15 mouse cellular contexts compared by ENCODE assay signal in genomic region chr2:179539532-179540245, GRCm38 (mm10).
DNase-seq lines count a peak whose midpoint lies in the region; ATAC-seq and TF ChIP-seq lines count a peak whose summit lies in the region.
"Had no signal": no experiment of that assay in that cellular context is flagged by ENCODE, and none has a peak within 500 bp of the region (broad histone marks: within the 10 kb centered on the region; RNA-seq: fewer than 3 reads in every experiment).

No protein-coding gene starts in this region.

- TF ChIP-seq POLR2A in lung, adult 2 months (IDR thresholded peaks at IDR 0.05; ENCODE audit: borderline replicate concordance, extremely low read depth, low read depth, low read length): no peak

- WGBS in hindbrain, embryonic 10.5 days: 16% methylated on average over 9 of the region's 9 CpGs
- WGBS in hindbrain, postnatal 0 days: 19% methylated on average over 9 of the region's 9 CpGs
- WGBS in hindbrain, embryonic 16.5 days: 15% methylated on average over 9 of the region's 9 CpGs
- 50% methylated on average over 9 of the region's 9 CpGs for WGBS in lung, adult 2 months

- peak; percentile 28 for DNase-seq in hindbrain, embryonic 10.5 days (ENCODE audit: low spot score)
- no peak for DNase-seq in hindbrain, postnatal 0 days (ENCODE audit: low spot score)
- peak; percentile 68 for DNase-seq in retina, postnatal 1 day
- no peak for DNase-seq in retina, embryonic 14.5 days (ENCODE audit: low spot score)
- DNase-seq in lung, adult 2 months: no peak
- DNase-seq in gastrocnemius, adult 8-10 months (ENCODE audit: low spot score in 2 of 2): no peak
- DNase-seq: adrenal gland, postnatal 14 days; cerebellum, adult 8-10 months; kidney, adult 9 months; right cerebral cortex, postnatal 4 days had no signal

- H3K4me2 ChIP-seq in hindbrain, postnatal 0 days (ENCODE audit: low read depth, low read length): no peak overlapping the region
- no peak overlapping the region for H3K4me2 ChIP-seq in hindbrain, embryonic 16.5 days (ENCODE audit: low read length)
- H3K4me2 ChIP-seq: hindbrain, embryonic 15.5 days; limb, embryonic 13.5 days had no signal

- no peak for ATAC-seq in hindbrain, postnatal 0 days
- ATAC-seq in hindbrain, embryonic 16.5 days: no peak
- ATAC-seq in erythroid progenitor cell, adult 5-6 weeks (replicated peaks; ENCODE audit: low FRiP score, poor library complexity, severe bottlenecking): no peak

- peaks cover 8% of the 10 kb centered on the region for H3K27me3 ChIP-seq in hindbrain, embryonic 10.5 days (ENCODE audit: insufficient read depth, poor library complexity, severe bottlenecking)
- no peaks in the 10 kb centered on the region for H3K27me3 ChIP-seq in hindbrain, postnatal 0 days (ENCODE audit: insufficient read depth, low read length)
- no peaks in the 10 kb centered on the region for H3K27me3 ChIP-seq in hindbrain, embryonic 16.5 days (replicated peaks; ENCODE audit: control insufficient read depth, insufficient read depth, low read length)
- H3K27me3 ChIP-seq: hindbrain, embryonic 15.5 days had no signal

- H3K9ac ChIP-seq in hindbrain, postnatal 0 days (replicated peaks; ENCODE audit: low read length): no peak overlapping the region
- peak overlapping the region; percentile 14; the same call in 1 of the 2 replicates for H3K9ac ChIP-seq in hindbrain, embryonic 16.5 days (ENCODE audit: low read depth, low read length)
- H3K9ac ChIP-seq: hindbrain, embryonic 15.5 days; limb, embryonic 13.5 days had no signal

- no peaks in the 10 kb centered on the region for H3K36me3 ChIP-seq in hindbrain, embryonic 10.5 days
- no peaks in the 10 kb centered on the region for H3K36me3 ChIP-seq in hindbrain, postnatal 0 days (ENCODE audit: insufficient read depth, low read length)
- H3K36me3 ChIP-seq in hindbrain, embryonic 16.5 days (ENCODE audit: control insufficient read depth, insufficient read depth, low read length): no peaks in the 10 kb centered on the region
- H3K36me3 ChIP-seq: hindbrain, embryonic 15.5 days; limb, embryonic 13.5 days had no signal

- peaks cover 48% of the 10 kb centered on the region for H3K4me1 ChIP-seq in hindbrain, embryonic 10.5 days (replicated peaks)
- H3K4me1 ChIP-seq in hindbrain, postnatal 0 days (ENCODE audit: insufficient read depth, low read length): peaks cover 25% of the 10 kb centered on the region
- peaks cover 25% of the 10 kb centered on the region for H3K4me1 ChIP-seq in hindbrain, embryonic 16.5 days (ENCODE audit: control insufficient read depth, insufficient read depth, low read depth, low read length)
- no peaks in the 10 kb centered on the region for H3K4me1 ChIP-seq in lung, adult 2 months (ENCODE audit: control insufficient read depth, insufficient read depth, low read length)

- H3K4me3 ChIP-seq in hindbrain, embryonic 10.5 days: no peak overlapping the region
- H3K4me3 ChIP-seq in hindbrain, postnatal 0 days (ENCODE audit: low read length): no peak overlapping the region
- H3K4me3 ChIP-seq in hindbrain, embryonic 16.5 days (ENCODE audit: low read length): no peak overlapping the region
- no peak overlapping the region for H3K4me3 ChIP-seq in lung, adult 2 months (replicated peaks; ENCODE audit: extremely low read depth, low read depth, low read length)
- H3K4me3 ChIP-seq: hindbrain, embryonic 15.5 days; limb, embryonic 13.5 days had no signal

- H3K9me3 ChIP-seq in hindbrain, embryonic 10.5 days: 0 out of 2 replicates have a peak, but pooled peaks cover 6% of the 10 kb centered on the region
- no peaks in the 10 kb centered on the region for H3K9me3 ChIP-seq in hindbrain, postnatal 0 days (ENCODE audit: low read length)
- no peaks in the 10 kb centered on the region for H3K9me3 ChIP-seq in hindbrain, embryonic 16.5 days (ENCODE audit: control insufficient read depth, low read length)
- H3K9me3 ChIP-seq: hindbrain, embryonic 15.5 days; limb, embryonic 13.5 days had no signal

- peak overlapping the region; percentile 72 for H3K27ac ChIP-seq in hindbrain, embryonic 10.5 days
- H3K27ac ChIP-seq in hindbrain, postnatal 0 days: no peak overlapping the region
- no peak overlapping the region for H3K27ac ChIP-seq in hindbrain, embryonic 16.5 days (ENCODE audit: low read depth, low read length)
- H3K27ac ChIP-seq: hindbrain, embryonic 15.5 days; limb, embryonic 13.5 days; macrophage had no signal

- no peak for TF ChIP-seq CTCF in hindbrain, postnatal 0 days (IDR thresholded peaks at IDR 0.05; ENCODE audit: low read depth)
- TF ChIP-seq CTCF in lung, adult 2 months (IDR thresholded peaks at IDR 0.05; ENCODE audit: insufficient read depth, low read length): no peak

Comparison
In these comparisons a context has a peak if more than half of its experiments do, and no peak if none do; other contexts are left out.
1. DNase-seq: peak in hindbrain, embryonic 10.5 days (single experiment) and retina, postnatal 1 day (single experiment); none in hindbrain, postnatal 0 days (single experiment), retina, embryonic 14.5 days (single experiment), lung, adult 2 months (single experiment) and gastrocnemius, adult 8-10 months (0 of 2).